Mouse (Mus musculus): Measurements from ENCODE around the gene Tmem127. TPM values are rescaled to one million over a fixed set of nuclear protein-coding genes. Genes with fewer than 3 reads are reported as not detected.
A peak's percentile ranks its signal among the peaks of the same experiment; 100 is the strongest.
"Not testable (repeated sequence)": the region's sequence is repeated elsewhere in the genome, so short reads cannot be mapped to it uniquely, and the experiment has no call there.

The Tmem127 gene
- polyA plus RNA-seq (2016; fragmentation: Nextera tagmentation; extraction: Ambion mirVana): 37.5 and 41.7 TPM in 2 replicates

GRCm38 (mm10) chr2:127247592-127248333 lies at the start of gene Tmem127, which contains the start of gene Ciao1:
Gene Tmem127, plus strand, starts transcription at chr2:127247908.
Gene Ciao1, minus strand, starts transcription at chr2:127247816.
- H3K36me3 ChIP-seq: peaks cover 37% of the 10 kb centered on the region
- no peaks in the 10 kb centered on the region for H3K9me3 ChIP-seq
- H3K27me3 ChIP-seq (replicated peaks): no peaks in the 10 kb centered on the region
- ATAC-seq (ENCODE audit: low FRiP score, low read depth): peak; percentile 99
- H3K4me3 ChIP-seq: peak within 1 kb of the TSS; percentile 90
- under 1% methylated on average over 53 of the region's 53 CpGs for WGBS
- peak within 1 kb of the TSS; percentile 100 for H3K4me2 ChIP-seq (replicated peaks)
- H3K4me1 ChIP-seq: peaks cover 20% of the 10 kb centered on the region
- H3K27ac ChIP-seq: peak within 1 kb of the TSS; percentile 42; the same call in 1 of the 2 replicates
- H3K9ac ChIP-seq: peak within 1 kb of the TSS; percentile 83

- WGBS: 34% methylated on average over 3 of the region's 3 CpGs
- ATAC-seq (ENCODE audit: low FRiP score, low read depth): no peak
- no peak overlapping the region for H3K4me2 ChIP-seq (replicated peaks)
Measured at GRCm38 (mm10) chr2:127204932-127205331, 42.8 kb upstream of the Tmem127 start.

GRCm38 (mm10) chr2:127205936-127206335 lies 41.8 kb upstream of the Tmem127 start:
- H3K9ac ChIP-seq; H3K9me3 ChIP-seq; H3K27ac ChIP-seq; H3K4me3 ChIP-seq; ATAC-seq (ENCODE audit: low FRiP score, low read depth); H3K4me2 ChIP-seq (replicated peaks); H3K4me1 ChIP-seq; H3K27me3 ChIP-seq (replicated peaks): not testable (repeated sequence)
- peaks cover 27% of the 10 kb centered on the region for H3K36me3 ChIP-seq
- WGBS: 86% methylated on average over 4 of the region's 4 CpGs

More at GRCm38 (mm10) chr2:127204932-127205331, 42.8 kb upstream of the Tmem127 start:
- H3K4me1 ChIP-seq: peaks cover 9% of the 10 kb centered on the region
- no peaks in the 10 kb centered on the region for H3K27me3 ChIP-seq (replicated peaks)
- no peak overlapping the region for H3K27ac ChIP-seq
- H3K36me3 ChIP-seq: peaks cover 25% of the 10 kb centered on the region
- H3K9me3 ChIP-seq: no peaks in the 10 kb centered on the region
- H3K9ac ChIP-seq: no peak overlapping the region
- no peak overlapping the region for H3K4me3 ChIP-seq

GRCm38 (mm10) chr2:127206916-127207315 lies 40.8 kb upstream of the Tmem127 start:
- WGBS: 90% methylated on average over 2 of the region's 2 CpGs
- Histone ChIP-seq H3K4me1 (peaks cover 9% of the 10 kb centered on the region), H3K9ac (no peak overlapping the region), H3K27me3 (replicated peaks) (no peaks in the 10 kb centered on the region), H3K4me3 (no peak overlapping the region), H3K9me3 (no peaks in the 10 kb centered on the region), H3K4me2 (replicated peaks) (no peak overlapping the region), H3K36me3 (peaks cover 31% of the 10 kb centered on the region), H3K27ac (no peak overlapping the region)
- ATAC-seq (ENCODE audit: low FRiP score, low read depth): no peak

GRCm38 (mm10) chr2:127207547-127208451 lies 39.9 kb upstream of the Tmem127 start, which contains the start of the genes 1810024B03Rik and Snrnp200:
Gene 1810024B03Rik, minus strand, starts transcription at chr2:127208280.
Gene Snrnp200, plus strand, starts transcription at chr2:127208386.
- Histone ChIP-seq H3K4me3 (peak within 1 kb of the TSS; percentile 88), H3K4me1 (peaks cover 9% of the 10 kb centered on the region), H3K27ac (no peak within 1 kb of the TSS), H3K9me3 (no peaks in the 10 kb centered on the region), H3K36me3 (peaks cover 34% of the 10 kb centered on the region), H3K9ac (peak within 1 kb of the TSS; percentile 76), H3K27me3 (replicated peaks) (no peaks in the 10 kb centered on the region), H3K4me2 (replicated peaks) (peak within 1 kb of the TSS; percentile 80)
- WGBS: 13% methylated on average over 36 of the region's 36 CpGs
- peak; percentile 98 for ATAC-seq (ENCODE audit: low FRiP score, low read depth)

- H3K4me1 ChIP-seq: peaks cover 9% of the 10 kb centered on the region
- peak overlapping the region; percentile 80 for H3K4me2 ChIP-seq (replicated peaks)
- H3K9ac ChIP-seq: peak overlapping the region; percentile 76
- no peaks in the 10 kb centered on the region for H3K27me3 ChIP-seq (replicated peaks)
- H3K9me3 ChIP-seq: no peaks in the 10 kb centered on the region
- H3K27ac ChIP-seq: no peak overlapping the region
- no peak; the same call in 1 of the 2 replicates for ATAC-seq (ENCODE audit: low FRiP score, low read depth)
- peaks cover 40% of the 10 kb centered on the region for H3K36me3 ChIP-seq
- 1% methylated on average over 17 of the region's 17 CpGs for WGBS
- H3K4me3 ChIP-seq: peak overlapping the region; percentile 88
Measured at GRCm38 (mm10) chr2:127208452-127208769, 39.3 kb upstream of the Tmem127 start.

GRCm38 (mm10) chr2:127210701-127211100 lies 37.0 kb upstream of the Tmem127 start:
- peaks cover 9% of the 10 kb centered on the region for H3K4me1 ChIP-seq
- no peak overlapping the region for H3K4me3 ChIP-seq
- ATAC-seq (ENCODE audit: low FRiP score, low read depth): no peak
- no peaks in the 10 kb centered on the region for H3K9me3 ChIP-seq
- no peak overlapping the region for H3K9ac ChIP-seq
- 94% methylated on average over 11 of the region's 11 CpGs for WGBS
- no peak overlapping the region for H3K4me2 ChIP-seq (replicated peaks)
- H3K27me3 ChIP-seq (replicated peaks): no peaks in the 10 kb centered on the region
- H3K27ac ChIP-seq: no peak overlapping the region
- peaks cover 60% of the 10 kb centered on the region for H3K36me3 ChIP-seq

- Histone ChIP-seq H3K9ac (no peak overlapping the region), H3K36me3 (peaks cover 97% of the 10 kb centered on the region), H3K4me3 (no peak overlapping the region), H3K4me1 (no peaks in the 10 kb centered on the region), H3K27me3 (replicated peaks) (no peaks in the 10 kb centered on the region), H3K9me3 (no peaks in the 10 kb centered on the region), H3K27ac (no peak overlapping the region), H3K4me2 (replicated peaks) (no peak overlapping the region)
- no peak for ATAC-seq (ENCODE audit: low FRiP score, low read depth)
- WGBS: 97% methylated on average over 5 of the region's 5 CpGs
Measured at GRCm38 (mm10) chr2:127217746-127218145, 30.0 kb upstream of the Tmem127 start.

- Histone ChIP-seq H3K36me3 (peaks cover 95% of the 10 kb centered on the region), H3K4me3 (no peak overlapping the region), H3K27me3 (replicated peaks) (no peaks in the 10 kb centered on the region), H3K9me3 (no peaks in the 10 kb centered on the region), H3K9ac (no peak overlapping the region), H3K4me1 (no peaks in the 10 kb centered on the region), H3K27ac (no peak overlapping the region), H3K4me2 (replicated peaks) (no peak overlapping the region)
- 100% methylated on average over 3 of the region's 3 CpGs for WGBS
- no peak for ATAC-seq (ENCODE audit: low FRiP score, low read depth)
Measured at GRCm38 (mm10) chr2:127225261-127225660, 22.4 kb upstream of the Tmem127 start.

GRCm38 (mm10) chr2:127237897-127238610 lies 9.7 kb upstream of the Tmem127 start:
- WGBS: 94% methylated on average over 11 of the region's 11 CpGs
- Histone ChIP-seq H3K36me3 (peaks cover 90% of the 10 kb centered on the region), H3K4me2 (replicated peaks) (no peak overlapping the region), H3K4me1 (no peaks in the 10 kb centered on the region), H3K27me3 (replicated peaks) (no peaks in the 10 kb centered on the region), H3K9ac (no peak overlapping the region), H3K4me3 (no peak overlapping the region), H3K27ac (no peak overlapping the region), H3K9me3 (no peaks in the 10 kb centered on the region)
- ATAC-seq (ENCODE audit: low FRiP score, low read depth): no peak

GRCm38 (mm10) chr2:127240065-127240464 lies 7.6 kb upstream of the Tmem127 start:
- no peak for ATAC-seq (ENCODE audit: low FRiP score, low read depth)
- no peak overlapping the region for H3K4me3 ChIP-seq
- H3K27me3 ChIP-seq (replicated peaks): no peaks in the 10 kb centered on the region
- no peak overlapping the region for H3K27ac ChIP-seq
- H3K9me3 ChIP-seq: no peaks in the 10 kb centered on the region
- 92% methylated on average over 2 of the region's 2 CpGs for WGBS
- H3K4me1 ChIP-seq: no peaks in the 10 kb centered on the region
- H3K9ac ChIP-seq: no peak overlapping the region
- no peak overlapping the region for H3K4me2 ChIP-seq (replicated peaks)
- peaks cover 87% of the 10 kb centered on the region for H3K36me3 ChIP-seq

All from neural tube, embryonic 12.5 days (tissue).